Mouse (Mus musculus) A20 (cell line): ENCODE measurements around the gene Cyfip2.
A peak's percentile ranks its signal among the peaks of the same experiment; 100 is the strongest.
"Not testable (repeated sequence)": the region's sequence is repeated elsewhere in the genome, so short reads cannot be mapped to it uniquely, and the experiment has no call there.

ENCODE experiments used
- DNase-seq: peaks from one replicate; pipeline ENCODE4 v3.0.0-alpha.2; 2011; ENCODE audit warnings: low read depth, low spot score

Cyfip2 gene

GRCm38 (mm10) chr11:46194175-46194574 is 118.5 kb downstream of the Cyfip2 start:
- no peak for DNase-seq

- no peak for DNase-seq
Measured at GRCm38 (mm10) chr11:46188283-46188682, 124.4 kb downstream of the Cyfip2 start.

- DNase-seq = no peak
Measured at GRCm38 (mm10) chr11:46185486-46185885, 127.2 kb downstream of the Cyfip2 start.

- DNase-seq = no peak
Measured at GRCm38 (mm10) chr11:46184946-46185345, 127.7 kb downstream of the Cyfip2 start.

GRCm38 (mm10) chr11:46182031-46182430 is 130.6 kb downstream of the Cyfip2 start:
- DNase-seq = not testable (repeated sequence)

GRCm38 (mm10) chr11:46177246-46178043 is 135.2 kb downstream of the Cyfip2 start:
- no peak for DNase-seq

- no peak for DNase-seq
Measured at GRCm38 (mm10) chr11:46176155-46176554, 136.5 kb downstream of the Cyfip2 start.

- no peak for DNase-seq
Measured at GRCm38 (mm10) chr11:46172128-46172527, 140.5 kb downstream of the Cyfip2 start.

GRCm38 (mm10) chr11:46169908-46170307 is 142.8 kb downstream of the Cyfip2 start:
- no peak for DNase-seq

GRCm38 (mm10) chr11:46168506-46168905 is 144.2 kb downstream of the Cyfip2 start:
- DNase-seq = no peak

GRCm38 (mm10) chr11:46165866-46166585 is 146.6 kb downstream of the Cyfip2 start, which contains the start of gene Nipal4:
TSS of gene Nipal4 (minus strand) at chr11:46166508.
- DNase-seq = no peak

GRCm38 (mm10) chr11:46157462-46157861 is 155.2 kb downstream of the Cyfip2 start:
- DNase-seq = no peak

GRCm38 (mm10) chr11:46156945-46157344 is 155.7 kb downstream of the Cyfip2 start:
- DNase-seq = no peak

GRCm38 (mm10) chr11:46146619-46147018 is 166.0 kb downstream of the Cyfip2 start:
- DNase-seq = no peak

- DNase-seq = peak; percentile 75
Measured at GRCm38 (mm10) chr11:46145163-46145875, 167.3 kb downstream of the Cyfip2 start.
